Mouse (Mus musculus): ENCODE measurements around the gene Ankib1.

The Ankib1 gene

DNA sequence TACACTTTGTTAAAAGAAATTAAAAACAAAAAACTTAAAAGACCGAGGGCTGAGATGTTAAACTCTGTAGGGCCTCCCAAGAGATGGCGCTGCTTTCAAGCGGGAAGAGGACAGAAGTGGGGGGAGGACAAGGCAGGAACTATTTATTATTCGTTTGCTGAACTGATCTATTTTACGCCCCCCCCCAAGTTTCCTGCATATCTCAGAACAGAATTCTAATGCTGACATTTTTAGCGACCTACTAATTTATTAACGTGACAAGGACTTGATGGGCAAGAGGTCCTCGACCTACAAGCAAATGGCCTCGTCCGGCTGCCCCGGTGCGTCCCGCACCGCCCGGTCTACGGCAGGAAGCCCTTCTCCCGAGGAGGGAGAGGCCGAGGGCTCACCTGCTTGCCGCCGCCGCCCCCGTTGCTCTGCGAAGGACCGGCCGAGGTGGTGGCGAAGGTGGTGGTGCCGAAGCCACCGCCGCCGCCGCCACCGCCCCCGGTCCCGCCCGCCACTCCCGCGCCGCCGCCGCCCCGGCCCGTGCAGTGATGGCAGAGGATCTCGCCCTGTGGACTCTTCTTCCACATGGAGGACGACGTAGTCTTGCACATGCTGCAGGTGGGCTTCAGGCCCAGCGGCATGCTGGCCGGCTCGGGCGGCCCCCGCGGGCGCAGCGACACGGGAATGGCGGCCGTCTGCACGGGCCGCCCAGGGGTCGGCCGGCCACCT lies 155.6 kb downstream of the Ankib1 start:
- DNase-seq (ENCODE audit: low read depth, low spot score): peak; percentile 30

DNA sequence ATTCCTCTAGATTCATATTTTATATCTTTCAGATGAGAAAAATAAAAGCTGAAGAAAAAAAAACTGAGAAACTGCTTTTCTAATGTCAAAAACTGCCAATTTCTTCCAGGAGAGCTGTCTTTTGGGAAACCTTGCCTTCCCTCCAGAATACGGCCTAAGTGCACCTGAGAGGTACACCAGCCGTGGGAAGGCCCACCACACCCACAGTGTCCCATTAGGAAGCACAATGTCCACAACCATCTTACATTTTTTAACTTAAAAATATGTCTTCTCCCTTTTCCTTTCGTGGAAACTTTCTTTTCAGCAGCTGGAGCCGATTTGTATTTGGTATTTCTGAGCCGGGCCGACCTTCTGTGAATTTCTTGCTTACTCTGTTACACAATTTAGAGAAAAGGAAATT lies 156.2 kb downstream of the Ankib1 start:
- DNase-seq (ENCODE audit: low read depth, low spot score): no peak

DNA sequence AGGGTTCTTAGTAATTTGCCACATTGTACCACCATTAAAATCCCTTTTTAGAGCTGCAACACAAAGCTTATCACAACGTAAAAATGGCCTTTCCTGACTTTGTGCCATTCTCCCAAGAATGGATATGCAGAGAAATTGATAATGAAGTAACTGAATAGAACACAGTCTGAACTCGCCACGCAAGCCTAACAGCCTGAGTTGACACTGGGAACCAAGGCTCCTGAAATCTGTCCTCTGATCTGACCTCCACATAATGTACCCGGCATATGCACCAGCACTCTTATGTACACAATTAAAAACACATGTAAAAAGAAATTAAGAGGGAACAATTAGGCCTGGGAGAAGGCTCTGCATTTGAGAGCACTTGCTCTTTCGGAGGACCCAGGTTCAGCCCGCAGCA lies 157.4 kb downstream of the Ankib1 start:
- no peak for DNase-seq (ENCODE audit: low read depth, low spot score)

DNA sequence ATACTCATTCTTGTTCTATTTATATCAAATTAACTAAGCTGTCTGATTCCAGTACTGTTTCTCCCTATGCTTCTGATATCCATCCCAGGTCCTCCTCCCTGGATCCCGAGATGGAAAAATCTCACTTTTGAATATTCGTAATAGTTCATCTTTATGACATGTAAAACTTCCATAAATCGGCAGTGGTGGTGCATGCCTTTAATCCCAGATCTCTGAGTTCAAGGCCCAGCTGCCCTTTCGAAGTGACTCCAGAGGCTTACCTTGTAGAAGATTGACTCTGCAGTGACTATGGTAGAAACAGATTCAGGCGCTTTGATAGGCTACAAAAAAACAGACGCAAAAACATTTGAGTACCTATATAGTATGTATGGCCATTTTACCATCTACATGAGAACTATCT lies 158.1 kb downstream of the Ankib1 start:
- no peak for DNase-seq (ENCODE audit: low read depth, low spot score)
